Comparison of ENCODE assay signal across 9 mouse cellular contexts in the genomic region with DNA sequence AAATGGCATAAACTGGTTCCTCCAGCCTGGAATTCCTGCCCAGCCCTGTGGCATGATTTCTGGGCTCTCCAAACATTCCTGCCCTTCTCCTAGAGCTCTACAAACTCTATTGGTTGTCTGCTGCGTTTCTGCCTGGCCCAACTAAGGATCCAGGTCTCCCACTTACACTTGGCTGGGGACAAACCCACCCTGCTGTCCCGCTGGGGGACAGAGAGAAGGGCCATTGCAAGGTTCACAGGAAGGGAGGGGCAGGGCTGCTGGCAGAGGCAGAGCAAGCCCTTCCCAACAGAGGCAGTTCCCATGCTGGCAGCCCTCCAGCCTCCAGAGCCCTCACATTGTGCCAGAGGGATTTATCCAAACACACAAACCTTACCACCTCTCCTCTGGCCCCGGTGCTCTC. TPM values are rescaled to one million over a fixed set of nuclear protein-coding genes. Genes with fewer than 3 reads are reported as not detected.
DNase-seq lines count a peak whose midpoint lies in the region; ATAC-seq and TF ChIP-seq lines count a peak whose summit lies in the region.
"Had no signal": no experiment of that assay in that cellular context is flagged by ENCODE, and none has a peak within 500 bp of the region (broad histone marks: within the 10 kb centered on the region; RNA-seq: fewer than 3 reads in every experiment).

No protein-coding gene starts in this region.

- H3K27ac ChIP-seq in liver, postnatal 0 days (ENCODE audit: low read depth) = no peak overlapping the region
- H3K27ac ChIP-seq: neural tube, embryonic 13.5 days had no signal

- no peak for TF ChIP-seq EP300 in liver, postnatal 0 days (IDR thresholded peaks at IDR 0.05; ENCODE audit: low read depth)

- DNase-seq in liver, postnatal 0 days = peak; percentile 47
- DNase-seq in liver = no peak
- DNase-seq in adrenal gland, postnatal 25 days = peak; percentile 81
- peak; percentile 62 for DNase-seq in gastrocnemius, postnatal 10 days
- peak; percentile 83 to 90 for DNase-seq in kidney, postnatal 25 days
- no peak for DNase-seq in embryo, embryonic 11 days
- no peak for DNase-seq in spleen, postnatal 10 days (ENCODE audit: low spot score in 2 of 2)

- no peak for ATAC-seq in liver, postnatal 0 days
- no peak for ATAC-seq in monocyte, adult 5-6 weeks (replicated peaks; ENCODE audit: insufficient number of reproducible peaks, low FRiP score, low TSS enrichment, poor library complexity, severe bottlenecking)

- no peak for TF ChIP-seq CTCF in liver, postnatal 0 days (IDR thresholded peaks at IDR 0.05; ENCODE audit: low read depth)

- no peaks in the 10 kb centered on the region for H3K36me3 ChIP-seq in liver, postnatal 0 days (replicated peaks; ENCODE audit: insufficient read depth, low read length)
- H3K36me3 ChIP-seq: neural tube, embryonic 13.5 days had no signal

- WGBS in liver, postnatal 0 days (ENCODE audit: insufficient replicate concordance) = 26% methylated on average over 3 of the region's 3 CpGs

- H3K9me3 ChIP-seq in liver, postnatal 0 days (ENCODE audit: low read length) = no peaks in the 10 kb centered on the region
- H3K9me3 ChIP-seq: neural tube, embryonic 13.5 days had no signal

- H3K9ac ChIP-seq in liver, postnatal 0 days (replicated peaks) = no peak overlapping the region
- H3K9ac ChIP-seq: neural tube, embryonic 13.5 days had no signal

- peaks cover 50% of the 10 kb centered on the region for H3K27me3 ChIP-seq in liver, postnatal 0 days (ENCODE audit: insufficient read depth, low read length)

- no peaks in the 10 kb centered on the region for H3K4me1 ChIP-seq in liver, postnatal 0 days (ENCODE audit: insufficient read depth)

- no peak overlapping the region for H3K4me3 ChIP-seq in liver, postnatal 0 days (ENCODE audit: low read depth, low read length)
- H3K4me3 ChIP-seq: neural tube, embryonic 13.5 days had no signal

- no peak overlapping the region for H3K4me2 ChIP-seq in liver, postnatal 0 days (ENCODE audit: low read depth, low read length)
- H3K4me2 ChIP-seq: neural tube, embryonic 13.5 days had no signal

RNA-seq across cellular contexts. Expression of a gene that starts 3.3 kb away (rescaled TPM):
- 0.02 TPM in 1 of 2 replicates, not detected in the other for polyA plus RNA-seq in liver, postnatal 0 days (2015; fragmentation: Nextera tagmentation; extraction: Ambion mirVana)
- total RNA-seq in adrenal gland, postnatal 25 days (2021) = 1.8 and 1.9 TPM in 2 replicates
- total RNA-seq in gastrocnemius, postnatal 10 days (2021) = 1 to 10 TPM; 2.2 to 2.5 TPM
- not detected in 3 replicates for total RNA-seq in monocyte, adult 5-6 weeks (2017)

Comparison
In these comparisons a context has a peak if more than half of its experiments do, and no peak if none do; other contexts are left out.
1. DNase-seq: peak in liver, postnatal 0 days (single experiment), adrenal gland, postnatal 25 days (single experiment), gastrocnemius, postnatal 10 days (single experiment) and kidney, postnatal 25 days (2 of 2); none in liver (single experiment), embryo, embryonic 11 days (single experiment) and spleen, postnatal 10 days (0 of 2).